Mouse (Mus musculus): Measurements from ENCODE around the gene Ndufaf3.

Ndufaf3 gene

GRCm38 (mm10) chr9:108573774-108574690 is 6.8 kb upstream of the Ndufaf3 start:
- in situ Hi-C loops (cut with MboI, MseI), result loop anchor here in 1 of 2 experiments (10.0 kb wide), 1 partner anchor 341 kb away; the partner anchor contains the start of gene Tmem89

GRCm38 (mm10) chr9:108572321-108572720 is 5.1 kb upstream of the Ndufaf3 start:
- in situ Hi-C loops (cut with MboI, MseI), result loop anchor here in 1 of 2 experiments (10.0 kb wide), 1 partner anchor 342 kb away; the partner anchor contains the start of gene Tmem89

DNA sequence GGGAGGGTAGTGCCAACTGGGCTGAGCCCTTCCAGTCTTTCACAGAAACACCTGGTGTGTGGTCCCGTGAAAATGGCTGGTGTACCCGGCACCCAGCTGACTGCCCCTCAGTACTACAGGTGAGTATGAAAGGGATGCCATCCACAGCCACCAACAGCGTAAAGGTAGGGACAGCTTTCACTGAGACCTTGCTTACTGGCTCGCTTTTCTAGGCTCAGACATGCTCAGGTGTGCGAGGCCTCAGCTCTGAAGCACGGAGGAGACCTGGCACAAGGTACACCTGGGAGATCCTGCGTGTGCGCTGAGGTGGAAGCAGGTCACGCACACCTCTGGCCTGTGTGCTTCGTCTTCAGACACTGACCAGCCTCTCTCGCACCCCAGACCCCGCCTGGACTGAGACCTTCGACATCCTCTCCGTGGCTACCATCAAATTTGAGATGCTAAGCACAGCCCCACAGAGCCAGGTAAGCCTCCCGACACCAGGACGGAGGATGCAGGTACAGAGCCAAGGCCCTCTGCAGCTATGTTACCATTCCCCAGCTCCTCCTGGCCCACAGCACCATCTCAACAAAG is 4.3 kb upstream of the Ndufaf3 start:
- in situ Hi-C loops (cut with MboI, MseI), result loop anchor here in 1 of 2 experiments (10.0 kb wide), 1 partner anchor 343 kb away; the partner anchor contains the start of gene Tmem89

- in situ Hi-C loops (cut with MboI, MseI), result loop anchor here in 1 of 2 experiments (10.0 kb wide), 1 partner anchor 344 kb away; the partner anchor contains the start of gene Tmem89
Measured at GRCm38 (mm10) chr9:108570207-108570896, 3.1 kb upstream of the Ndufaf3 start.

GRCm38 (mm10) chr9:108569381-108570206 is 2.4 kb upstream of the Ndufaf3 start, which contains the start of gene Dalrd3:
Gene Dalrd3, plus strand, starts transcription at chr9:108569886.
- in situ Hi-C loops (cut with MboI, MseI), result loop anchor here in 1 of 2 experiments (10.0 kb wide), 2 partner anchors 345 to 485 kb away; partner anchors contain the start of genes Tmem89 and Trex1

- in situ Hi-C loops (cut with MboI, MseI), result loop anchor here in 1 of 2 experiments (10.0 kb wide), 1 partner anchor 486 kb away; the partner anchor contains the start of gene Trex1
Measured at GRCm38 (mm10) chr9:108568511-108568921, 1.3 kb upstream of the Ndufaf3 start.

GRCm38 (mm10) chr9:108567931-108568419 is 741 bp upstream of the Ndufaf3 start:
- in situ Hi-C loops (cut with MboI, MseI), result loop anchor here in 1 of 2 experiments (10.0 kb wide), 1 partner anchor 487 kb away; the partner anchor contains the start of gene Trex1

DNA sequence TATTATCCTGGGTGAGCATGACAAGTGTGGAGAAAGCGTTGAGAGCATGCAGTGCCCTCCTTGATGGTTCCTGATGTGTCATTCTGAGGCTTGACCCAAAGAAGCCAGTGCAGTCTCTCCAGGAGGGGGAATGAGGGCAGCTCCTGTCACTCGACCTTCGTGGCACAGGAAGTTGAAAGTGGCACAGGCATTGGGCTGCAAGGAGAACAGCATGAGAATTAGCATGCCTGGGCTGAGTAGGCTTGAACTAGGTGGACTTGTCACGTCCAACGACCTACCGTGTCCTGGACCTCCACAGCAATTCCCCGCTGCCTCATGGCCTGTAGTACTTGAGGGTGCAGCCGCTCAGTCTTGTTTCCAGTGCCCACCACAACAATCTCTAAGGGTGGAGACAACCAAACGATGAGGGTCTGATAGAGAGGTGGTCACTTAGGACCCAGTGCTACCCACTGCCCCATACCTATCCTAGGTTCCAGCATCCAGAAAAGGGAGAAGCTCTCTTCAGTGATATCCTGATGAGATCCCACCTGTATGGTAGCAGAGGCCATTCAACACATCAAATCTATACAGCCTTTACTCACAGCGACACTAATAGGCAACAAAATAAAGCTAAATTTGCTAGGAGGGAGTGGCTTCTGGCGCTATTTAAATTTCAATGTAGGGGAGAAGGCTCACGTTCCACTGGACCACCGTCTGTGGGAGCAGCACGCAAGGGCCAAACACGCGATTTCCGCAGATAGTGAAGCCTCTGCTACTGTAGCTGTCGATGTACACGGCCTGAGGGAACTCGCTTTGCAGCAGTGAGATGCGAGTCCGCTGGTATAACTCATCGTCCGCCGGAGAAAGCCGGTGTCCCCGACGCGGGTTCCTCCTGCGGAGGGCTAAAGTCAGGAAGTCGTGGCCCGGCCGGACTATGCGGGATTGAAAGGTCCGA is 1.1 kb downstream of the Ndufaf3 start:
- in situ Hi-C loops (cut with MboI, MseI), result loop anchor here in 1 of 2 experiments (10.0 kb wide), 1 partner anchor 489 kb away; the partner anchor contains the start of gene Trex1

DNA sequence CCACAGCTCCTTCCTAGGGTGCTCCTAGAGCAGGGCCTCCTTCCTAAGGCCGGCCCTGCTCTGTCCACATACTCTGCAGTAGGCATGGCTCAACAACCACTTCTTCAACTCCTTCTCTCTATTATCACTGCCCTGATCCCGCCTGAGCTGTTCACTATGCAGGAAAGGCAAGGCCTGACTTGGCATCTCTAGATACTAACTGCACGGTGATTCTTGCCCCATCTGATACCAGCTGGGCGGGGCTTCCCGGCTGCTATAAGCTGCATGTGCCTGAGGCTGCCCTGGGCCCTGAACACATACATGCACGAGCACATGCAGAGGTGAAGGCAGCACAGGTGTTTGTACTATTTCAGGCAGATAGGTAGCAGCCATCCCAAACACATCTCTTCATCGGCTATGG is 3.1 kb downstream of the Ndufaf3 start:
- in situ Hi-C loops (cut with MboI, MseI), result loop anchor here in 1 of 2 experiments (10.0 kb wide), 1 partner anchor 491 kb away; the partner anchor contains the start of gene Trex1

- in situ Hi-C loops (cut with MboI, MseI), result loop anchor here in 1 of 2 experiments (10.0 kb wide), 1 partner anchor 491 kb away; the partner anchor contains the start of gene Trex1
Measured at GRCm38 (mm10) chr9:108563671-108564070, 3.6 kb downstream of the Ndufaf3 start.

- in situ Hi-C loops (cut with MboI, MseI), result loop anchor here in 1 of 2 experiments (10.0 kb wide), 1 partner anchor 494 kb away; the partner anchor contains the start of gene Trex1
Measured at GRCm38 (mm10) chr9:108560227-108560841, 6.9 kb downstream of the Ndufaf3 start, which contains the start of gene Impdh2. Gene Impdh2, plus strand, starts transcription at chr9:108560286.

DNA sequence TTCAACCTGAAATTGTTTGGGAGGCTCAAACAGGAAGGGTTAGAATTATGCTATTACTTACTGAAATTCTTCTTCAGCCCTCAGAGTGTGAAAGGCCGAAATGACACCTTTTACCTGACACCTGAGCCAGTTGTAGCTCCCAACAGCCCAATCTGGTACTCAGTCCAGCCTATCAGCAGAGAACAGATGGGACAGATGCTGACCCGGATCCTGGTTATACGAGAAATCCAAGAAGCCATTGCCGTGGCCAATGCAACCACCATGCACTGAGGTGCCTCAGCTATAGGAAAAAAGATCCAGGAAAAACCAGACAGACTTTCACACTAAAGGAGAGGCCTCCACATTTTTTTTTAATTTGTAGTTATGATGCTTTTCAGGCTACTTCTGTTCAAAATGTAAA is 8.1 kb downstream of the Ndufaf3 start:
- in situ Hi-C loops (cut with MboI, MseI), result loop anchor here in 1 of 2 experiments (10.0 kb wide), 1 partner anchor 794 kb away; no protein-coding TSS in a partner anchor

GRCm38 (mm10) chr9:108546875-108547274 is 20.4 kb downstream of the Ndufaf3 start:
- in situ Hi-C loops (cut with MboI, MseI), result loop anchor here in 1 of 2 experiments (25.0 kb wide), 1 partner anchor 1710 kb away; no protein-coding TSS in a partner anchor

DNA sequence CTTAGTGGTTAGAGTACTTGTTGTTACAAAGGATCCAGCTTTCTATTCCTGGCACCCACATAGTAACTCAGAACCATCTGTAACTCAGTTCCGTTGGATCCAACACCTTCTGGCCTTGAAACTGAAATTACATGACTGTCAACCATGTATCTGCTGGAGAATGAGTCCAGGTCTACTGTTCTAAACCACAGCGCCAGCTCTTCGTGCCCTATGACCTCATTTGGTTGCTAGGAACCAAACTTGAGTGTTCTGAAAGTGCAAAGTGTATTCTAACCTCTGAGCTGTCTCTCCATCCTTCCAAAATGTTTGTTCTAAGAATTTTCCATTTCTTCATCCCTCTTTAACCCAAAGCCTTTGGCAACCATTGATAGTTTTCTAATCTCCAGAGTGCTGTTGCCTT is 21.2 kb downstream of the Ndufaf3 start:
- in situ Hi-C loops (cut with MboI, MseI), result loop anchor here in 1 of 2 experiments (25.0 kb wide), 1 partner anchor 1709 kb away; no protein-coding TSS in a partner anchor

DNA sequence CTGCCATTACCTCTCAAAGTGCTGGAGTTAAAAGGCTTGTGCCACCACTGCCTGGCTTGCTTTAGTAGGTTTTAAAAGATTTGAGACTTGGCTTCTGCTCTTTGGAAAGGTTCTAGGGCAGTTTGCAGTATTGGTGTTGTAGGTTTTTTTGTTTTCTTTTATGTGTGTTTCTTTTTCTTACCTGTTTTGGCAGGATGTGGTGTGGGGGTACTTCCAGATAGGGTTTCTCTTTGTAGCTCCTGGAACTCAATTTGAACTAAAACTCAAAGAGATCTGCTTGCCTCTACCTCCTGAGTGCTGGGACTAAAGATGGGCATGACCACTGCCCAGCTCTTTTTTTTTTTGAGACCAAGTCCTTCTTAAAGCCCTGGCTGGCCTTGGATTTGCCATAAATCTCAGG is 26.4 kb downstream of the Ndufaf3 start:
- in situ Hi-C loops (cut with MboI, MseI), result loop anchor here in 1 of 2 experiments (25.0 kb wide), 1 partner anchor 1704 kb away; no protein-coding TSS in a partner anchor

GRCm38 (mm10) chr9:108531496-108531895 is 35.7 kb downstream of the Ndufaf3 start:
- in situ Hi-C loops (cut with MboI, MseI), result loop anchor here in 1 of 2 experiments (25.0 kb wide), 1 partner anchor 1694 kb away; no protein-coding TSS in a partner anchor

GRCm38 (mm10) chr9:108530954-108531353 is 36.3 kb downstream of the Ndufaf3 start:
- in situ Hi-C loops (cut with MboI, MseI), result loop anchor here in 1 of 2 experiments (25.0 kb wide), 1 partner anchor 1694 kb away; no protein-coding TSS in a partner anchor
